Mouse (Mus musculus): Measurements from ENCODE around the gene Barx2.

- TF ChIP-seq ZNF384 (IDR thresholded peaks at IDR 0.05; ENCODE audit: low read depth, low read length), result no peak
- TF ChIP-seq ZC3H11A (IDR thresholded peaks at IDR 0.05; ENCODE audit: borderline replicate concordance, low read depth, low read length), result no peak
- no peak for TF ChIP-seq MAFK (IDR thresholded peaks at IDR 0.05; ENCODE audit: insufficient read depth, low read depth, low read length)
- TF ChIP-seq HCFC1 (IDR thresholded peaks at IDR 0.05; ENCODE audit: borderline replicate concordance, insufficient read depth, low read length), result no peak
- no peak for TF ChIP-seq CHD2 (IDR thresholded peaks at IDR 0.05; ENCODE audit: low read depth, low read length)
Measured at GRCm38 (mm10) chr9:31947051-31947450, 33.8 kb upstream of the Barx2 start.
